Mouse (Mus musculus): Measurements from ENCODE around the gene Fam213a. TPM values are rescaled to one million over a fixed set of nuclear protein-coding genes. Genes with fewer than 3 reads are reported as not detected.

The Fam213a gene
- polyA plus RNA-seq, 1 experiment = 638 TPM

- H3K27ac ChIP-seq (replicated peaks; ENCODE audit: low read depth, low read length) = no peak overlapping the region
- H3K4me3 ChIP-seq (ENCODE audit: insufficient read depth, low read depth, low read length) = no peak overlapping the region
- no peaks in the 10 kb centered on the region for H3K4me1 ChIP-seq (ENCODE audit: control insufficient read depth, insufficient read depth, insufficient read length, low read length)
Observed at GRCm38 (mm10) chr14:40987184-40987583, 26.4 kb downstream of the Fam213a start.

- Histone ChIP-seq H3K4me3 (ENCODE audit: insufficient read depth, low read depth, low read length) (no peak overlapping the region), H3K27ac (replicated peaks; ENCODE audit: low read depth, low read length) (no peak overlapping the region), H3K4me1 (ENCODE audit: control insufficient read depth, insufficient read depth, insufficient read length, low read length) (no peaks in the 10 kb centered on the region)
Observed at GRCm38 (mm10) chr14:40985635-40986034, 28.0 kb downstream of the Fam213a start.

GRCm38 (mm10) chr14:40979723-40980122 is 33.9 kb downstream of the Fam213a start:
- Histone ChIP-seq H3K4me3 (ENCODE audit: insufficient read depth, low read depth, low read length) (no peak overlapping the region), H3K4me1 (ENCODE audit: control insufficient read depth, insufficient read depth, insufficient read length, low read length) (no peaks in the 10 kb centered on the region), H3K27ac (replicated peaks; ENCODE audit: low read depth, low read length) (no peak overlapping the region)

- H3K4me3 ChIP-seq (ENCODE audit: insufficient read depth, low read depth, low read length) = no peak overlapping the region
- no peak overlapping the region for H3K27ac ChIP-seq (replicated peaks; ENCODE audit: low read depth, low read length)
- H3K4me1 ChIP-seq (ENCODE audit: control insufficient read depth, insufficient read depth, insufficient read length, low read length) = no peaks in the 10 kb centered on the region
Observed at GRCm38 (mm10) chr14:40979002-40979401, 34.6 kb downstream of the Fam213a start.

DNA sequence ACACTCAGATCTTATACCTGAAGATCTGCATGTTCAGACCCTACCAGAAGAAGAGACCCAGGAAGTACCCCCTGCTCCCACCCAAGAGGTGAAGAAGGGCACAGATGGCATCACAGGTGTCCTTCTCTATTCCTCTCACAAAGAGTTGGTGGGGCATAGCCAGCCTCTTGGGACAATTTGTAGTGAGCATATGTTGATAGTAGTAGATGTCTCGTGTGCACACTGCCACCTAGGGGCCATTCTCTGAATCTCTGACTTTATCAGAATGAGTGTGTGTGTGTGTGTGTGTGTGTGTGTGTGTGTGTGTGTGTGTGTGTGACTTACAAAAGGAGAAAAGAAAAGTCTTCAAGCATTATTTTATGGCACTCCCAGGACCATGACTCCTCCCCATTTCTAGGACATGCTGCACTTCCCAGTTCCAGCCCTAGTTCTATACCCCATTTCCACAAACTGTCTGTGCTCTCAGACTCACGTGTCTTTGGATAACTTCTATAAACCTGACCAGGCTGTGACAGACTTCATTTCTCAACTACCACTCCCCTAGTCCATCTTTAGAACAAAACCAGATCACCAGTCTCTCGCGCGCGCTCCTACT is 38.4 kb downstream of the Fam213a start:
- no peaks in the 10 kb centered on the region for H3K4me1 ChIP-seq (ENCODE audit: control insufficient read depth, insufficient read depth, insufficient read length, low read length)
- no peak overlapping the region for H3K4me3 ChIP-seq (ENCODE audit: insufficient read depth, low read depth, low read length)
- no peak overlapping the region for H3K27ac ChIP-seq (replicated peaks; ENCODE audit: low read depth, low read length)

DNA sequence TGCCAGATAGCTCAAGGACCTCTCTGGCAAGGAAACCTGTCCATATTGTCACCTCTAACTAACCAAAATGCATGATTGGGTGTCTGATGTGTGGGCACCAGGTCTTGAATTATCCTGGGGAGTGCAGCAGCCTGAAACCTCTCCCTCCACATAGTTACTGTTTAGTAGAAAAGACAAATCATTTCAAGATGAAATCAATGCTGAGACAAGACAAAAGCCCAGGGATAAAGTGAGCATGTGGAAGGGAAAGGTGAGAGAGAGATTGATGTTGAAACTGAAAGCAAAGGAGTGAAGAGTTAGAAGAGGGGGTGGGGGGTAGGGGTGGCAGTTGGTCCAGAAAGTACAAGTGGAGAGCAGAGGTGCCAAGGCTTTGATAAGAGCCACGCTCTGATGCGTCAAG is 45.5 kb downstream of the Fam213a start:
- H3K4me3 ChIP-seq (ENCODE audit: insufficient read depth, low read depth, low read length) = no peak overlapping the region
- no peak overlapping the region for H3K27ac ChIP-seq (replicated peaks; ENCODE audit: low read depth, low read length)

GRCm38 (mm10) chr14:40967598-40967900 is 46.0 kb downstream of the Fam213a start:
- Histone ChIP-seq H3K4me3 (ENCODE audit: insufficient read depth, low read depth, low read length) (peak overlapping the region; percentile 50), H3K4me1 (ENCODE audit: control insufficient read depth, insufficient read depth, insufficient read length, low read length) (peaks cover 20% of the 10 kb centered on the region), H3K27ac (replicated peaks; ENCODE audit: low read depth, low read length) (peak overlapping the region; percentile 25; the same call in 1 of the 2 replicates)

More for the DNA sequence above, 45.5 kb downstream of the Fam213a start:
- H3K4me1 ChIP-seq (ENCODE audit: control insufficient read depth, insufficient read depth, insufficient read length, low read length) = peaks cover 15% of the 10 kb centered on the region

DNA sequence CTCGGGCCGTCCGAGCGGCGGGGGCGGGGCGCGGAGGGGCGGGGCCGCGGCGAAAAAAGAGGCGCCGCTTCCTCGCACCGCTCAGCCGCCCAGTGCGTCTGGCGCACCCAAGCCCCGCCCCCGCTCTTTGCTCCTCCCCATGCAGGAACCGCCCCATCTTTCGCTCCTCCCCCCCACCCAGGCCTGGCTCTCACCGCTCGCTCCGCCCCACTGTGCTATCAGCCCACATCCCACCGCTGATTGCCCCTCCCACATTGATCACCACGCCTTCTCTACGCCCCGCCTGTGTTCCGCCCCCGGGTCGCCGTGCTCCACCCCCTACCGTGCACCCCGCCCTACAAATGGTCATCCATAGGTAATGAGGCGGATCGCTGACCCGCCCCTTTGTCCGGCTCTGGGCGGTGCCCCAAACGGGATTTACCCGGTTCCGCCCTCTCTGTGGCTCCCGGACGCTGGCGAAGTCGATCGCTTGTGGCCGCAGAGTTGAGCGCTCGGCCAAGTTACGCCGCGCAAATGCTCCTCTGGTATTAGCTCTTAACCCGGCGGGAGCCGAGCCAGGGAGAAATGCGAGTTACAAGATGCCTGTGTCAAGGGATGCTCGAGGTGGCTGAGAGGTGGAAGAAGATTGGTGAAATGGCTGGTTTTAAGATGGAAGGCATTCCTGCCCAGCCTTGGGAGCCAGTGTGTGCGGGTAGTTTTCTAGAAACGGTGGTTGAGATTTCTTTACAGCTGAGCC is 46.6 kb downstream of the Fam213a start:
- Histone ChIP-seq H3K4me1 (ENCODE audit: control insufficient read depth, insufficient read depth, insufficient read length, low read length) (peaks cover 22% of the 10 kb centered on the region), H3K4me3 (ENCODE audit: insufficient read depth, low read depth, low read length) (peak overlapping the region; percentile 87), H3K27ac (replicated peaks; ENCODE audit: low read depth, low read length) (peak overlapping the region; percentile 25)

DNA sequence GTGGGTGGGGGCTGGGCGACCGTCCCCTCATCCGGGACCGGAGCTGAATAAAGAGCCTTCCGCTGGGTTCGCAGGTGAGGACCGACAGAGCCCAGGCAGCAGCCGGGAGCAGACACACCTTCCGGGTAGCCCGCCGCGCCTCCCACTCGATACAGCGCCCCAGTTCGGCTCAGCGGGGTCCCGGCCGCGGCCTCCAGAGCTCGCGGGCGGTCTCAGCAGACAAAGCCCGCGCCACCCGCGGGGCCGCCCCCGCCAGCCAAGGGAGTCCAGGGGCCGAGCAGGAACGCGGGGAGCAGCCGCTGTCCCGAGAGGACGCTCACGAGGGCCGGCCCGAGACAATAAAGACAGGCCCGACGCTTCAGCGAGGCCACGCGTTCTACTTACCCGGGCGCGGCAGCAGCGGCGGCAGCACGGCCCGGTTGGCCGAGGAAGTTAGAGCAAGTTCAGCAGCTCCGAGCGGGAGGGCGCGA is 47.2 kb downstream of the Fam213a start, which contains the start of gene Tspan14:
Gene Tspan14 (minus strand): TSS at position 416 of the 470 bp plus-strand sequence.
- peaks cover 22% of the 10 kb centered on the region for H3K4me1 ChIP-seq (ENCODE audit: control insufficient read depth, insufficient read depth, insufficient read length, low read length)
- H3K4me3 ChIP-seq (ENCODE audit: insufficient read depth, low read depth, low read length) = peak within 1 kb of the TSS; percentile 87
- H3K27ac ChIP-seq (replicated peaks; ENCODE audit: low read depth, low read length) = peak within 1 kb of the TSS; percentile 81

- Histone ChIP-seq H3K4me1 (ENCODE audit: control insufficient read depth, insufficient read depth, insufficient read length, low read length) (peaks cover 22% of the 10 kb centered on the region), H3K27ac (replicated peaks; ENCODE audit: low read depth, low read length) (peak overlapping the region; percentile 81), H3K4me3 (ENCODE audit: insufficient read depth, low read depth, low read length) (peak overlapping the region; percentile 87)
Observed at GRCm38 (mm10) chr14:40965507-40966356, 47.9 kb downstream of the Fam213a start.

DNA sequence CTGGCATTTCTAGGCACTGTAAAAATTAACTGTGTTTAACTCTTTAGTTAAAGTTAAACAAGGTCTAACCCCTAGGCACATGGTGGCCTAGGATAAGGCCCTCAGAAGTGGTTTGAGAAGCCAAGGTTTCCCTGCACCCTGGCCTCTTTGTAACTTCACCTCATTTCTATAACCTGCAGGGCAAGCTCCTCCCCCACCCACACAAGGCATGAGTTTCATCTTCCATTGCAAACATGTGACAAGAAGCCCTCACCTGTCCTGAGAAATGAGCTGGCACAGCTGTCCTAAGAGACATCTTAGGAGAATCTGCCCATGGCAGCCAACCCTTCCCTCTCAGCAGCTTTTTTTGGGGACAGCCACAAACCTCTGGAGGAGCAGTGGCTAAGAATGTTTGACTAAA is 48.7 kb downstream of the Fam213a start:
- Histone ChIP-seq H3K27ac (replicated peaks; ENCODE audit: low read depth, low read length) (peak overlapping the region; percentile 32; the same call in 1 of the 2 replicates), H3K4me3 (ENCODE audit: insufficient read depth, low read depth, low read length) (peak overlapping the region; percentile 15; the same call in 1 of the 2 replicates), H3K4me1 (ENCODE audit: control insufficient read depth, insufficient read depth, insufficient read length, low read length) (peaks cover 25% of the 10 kb centered on the region)

- Histone ChIP-seq H3K4me3 (ENCODE audit: insufficient read depth, low read depth, low read length) (no peak overlapping the region), H3K27ac (replicated peaks; ENCODE audit: low read depth, low read length) (no peak overlapping the region), H3K4me1 (ENCODE audit: control insufficient read depth, insufficient read depth, insufficient read length, low read length) (peaks cover 32% of the 10 kb centered on the region)
Observed at GRCm38 (mm10) chr14:40964214-40964610, 49.4 kb downstream of the Fam213a start.

- Histone ChIP-seq H3K27ac (replicated peaks; ENCODE audit: low read depth, low read length) (no peak overlapping the region), H3K4me1 (ENCODE audit: control insufficient read depth, insufficient read depth, insufficient read length, low read length) (peaks cover 37% of the 10 kb centered on the region), H3K4me3 (ENCODE audit: insufficient read depth, low read depth, low read length) (no peak overlapping the region)
Observed at GRCm38 (mm10) chr14:40963501-40964213, 49.9 kb downstream of the Fam213a start.

DNA sequence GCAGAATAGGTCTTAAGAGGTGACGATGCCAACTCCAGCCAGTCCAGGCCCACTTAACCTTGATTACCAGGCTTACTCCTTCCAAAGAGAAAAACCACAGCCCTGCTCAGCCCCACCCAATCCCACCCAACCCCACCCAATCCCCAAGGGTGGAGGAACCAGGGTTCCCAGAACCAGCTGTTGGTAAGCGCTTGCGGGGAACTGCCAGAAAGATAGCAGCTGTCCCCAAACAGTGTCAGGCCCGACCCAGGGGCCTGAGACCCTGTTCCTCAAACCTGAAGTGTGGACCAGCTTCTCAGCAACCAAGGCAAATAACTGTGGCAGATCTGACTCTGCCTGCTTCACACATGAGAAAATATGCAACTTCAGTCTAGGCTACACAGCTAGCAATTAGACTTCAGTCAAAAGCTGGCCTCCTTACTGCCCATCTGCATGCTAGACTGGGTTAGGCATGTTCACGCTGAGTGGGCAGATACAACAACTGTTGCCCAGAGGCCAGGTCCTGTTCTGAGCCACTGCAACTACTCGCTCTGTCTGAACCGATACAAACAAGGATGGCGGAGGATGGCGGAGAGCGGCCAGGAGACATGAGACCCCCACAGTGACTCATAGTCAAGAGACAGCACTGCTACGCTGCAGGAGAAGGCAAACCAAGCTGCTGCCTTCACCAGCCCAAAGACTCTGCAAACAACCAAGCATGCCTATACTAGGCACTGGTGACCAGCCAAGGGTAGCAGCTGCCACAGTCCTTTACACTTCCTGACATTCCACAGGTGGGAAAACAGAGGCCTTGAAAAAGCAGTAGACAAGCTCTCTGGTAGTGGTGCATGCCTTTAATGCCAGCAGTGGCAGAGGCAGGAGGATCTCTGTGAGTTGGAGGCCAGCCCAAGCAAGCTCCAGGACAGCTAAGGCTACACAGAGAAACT is 51.0 kb downstream of the Fam213a start:
- no peak overlapping the region for H3K27ac ChIP-seq (replicated peaks; ENCODE audit: low read depth, low read length)
- peaks cover 48% of the 10 kb centered on the region for H3K4me1 ChIP-seq (ENCODE audit: control insufficient read depth, insufficient read depth, insufficient read length, low read length)
- no peak overlapping the region for H3K4me3 ChIP-seq (ENCODE audit: insufficient read depth, low read depth, low read length)
